Mouse (Mus musculus) lung, adult 18-20 months (tissue): ENCODE data around the gene AA467197.
A peak's percentile ranks its signal among the peaks of the same experiment; 100 is the strongest.

ENCODE experiments used
- DNase-seq, 2 experiments: peaks; one replicate each; pipeline ENCODE4 v3.0.0; 2022; ENCODE audit warnings: mixed read lengths in 2 of 2

Gene AA467197

GRCm38 (mm10) chr2:122636686-122637085, at the start of gene AA467197:
AA467197 (plus strand) TSS chr2:122636986.
- DNase-seq = no peak

- no peak for DNase-seq
Measured at GRCm38 (mm10) chr2:122587861-122588519, 48.8 kb upstream of the AA467197 start.

GRCm38 (mm10) chr2:122590351-122590750, 46.4 kb upstream of the AA467197 start:
- DNase-seq = no peak

- DNase-seq = no peak
Measured at GRCm38 (mm10) chr2:122591213-122591612, 45.6 kb upstream of the AA467197 start.

GRCm38 (mm10) chr2:122595461-122595860, 41.3 kb upstream of the AA467197 start:
- DNase-seq = no peak

- DNase-seq = no peak
Measured at GRCm38 (mm10) chr2:122599736-122600135, 37.0 kb upstream of the AA467197 start.

- DNase-seq = no peak
Measured at GRCm38 (mm10) chr2:122601354-122601753, 35.4 kb upstream of the AA467197 start.

- no peak for DNase-seq
Measured at GRCm38 (mm10) chr2:122605829-122606228, 31.0 kb upstream of the AA467197 start.

- no peak for DNase-seq
Measured at GRCm38 (mm10) chr2:122608820-122609219, 28.0 kb upstream of the AA467197 start.

GRCm38 (mm10) chr2:122610746-122611653, 25.8 kb upstream of the AA467197 start, which contains the start of gene Gatm:
Gatm (minus strand) TSS chr2:122611303.
- peak; percentile 52 to 61 for DNase-seq

- DNase-seq = no peak
Measured at GRCm38 (mm10) chr2:122611654-122611973, 25.2 kb upstream of the AA467197 start.

GRCm38 (mm10) chr2:122616237-122616636, 20.5 kb upstream of the AA467197 start:
- no peak for DNase-seq

- no peak for DNase-seq
Measured at GRCm38 (mm10) chr2:122617792-122618191, 19.0 kb upstream of the AA467197 start.

- DNase-seq = no peak
Measured at GRCm38 (mm10) chr2:122618719-122619118, 18.1 kb upstream of the AA467197 start.

GRCm38 (mm10) chr2:122621337-122622110, 15.3 kb upstream of the AA467197 start:
- DNase-seq = no peak

- no peak for DNase-seq
Measured at GRCm38 (mm10) chr2:122625930-122626329, 10.9 kb upstream of the AA467197 start.

GRCm38 (mm10) chr2:122628976-122629375, 7.8 kb upstream of the AA467197 start:
- peak; percentile 78 to 86 for DNase-seq

GRCm38 (mm10) chr2:122629871-122630270, 6.9 kb upstream of the AA467197 start:
- DNase-seq = no peak

GRCm38 (mm10) chr2:122630465-122631225, 6.1 kb upstream of the AA467197 start:
- DNase-seq = peak; percentile 88 to 91

GRCm38 (mm10) chr2:122631226-122631801, 5.5 kb upstream of the AA467197 start:
- peak; percentile 65 to 72 for DNase-seq

GRCm38 (mm10) chr2:122637526-122637997, 776 bp downstream of the AA467197 start:
- DNase-seq = peak; percentile 64 to 72

- DNase-seq = no peak
Measured at GRCm38 (mm10) chr2:122638029-122638428, 1.2 kb downstream of the AA467197 start.
